Mouse (Mus musculus): ENCODE measurements around the gene Fam229a.
"Not testable (repeated sequence)": the region's sequence is repeated elsewhere in the genome, so short reads cannot be mapped to it uniquely, and the experiment has no call there.

Gene Fam229a

GRCm38 (mm10) chr4:129518519-129518918 is 27.5 kb downstream of the Fam229a start:
- no peak for DNase-seq (ENCODE audit: low read depth, low spot score)

- DNase-seq (ENCODE audit: low read depth, low spot score): peak; percentile 45
These were observed 34.3 kb downstream of the Fam229a start for GRCm38 (mm10) chr4:129525338-129525737.

- no peak for DNase-seq (ENCODE audit: low read depth, low spot score)
These were observed 34.9 kb downstream of the Fam229a start for GRCm38 (mm10) chr4:129525889-129526288.

GRCm38 (mm10) chr4:129528901-129529300 is 37.9 kb downstream of the Fam229a start:
- not testable (repeated sequence) for DNase-seq (ENCODE audit: low read depth, low spot score)

GRCm38 (mm10) chr4:129540012-129540411 is 49.0 kb downstream of the Fam229a start:
- DNase-seq (ENCODE audit: low read depth, low spot score): peak; percentile 68

Data from A20 (cell line).